Mouse (Mus musculus) adrenal gland, postnatal 0 days (tissue): ENCODE results near the gene Coil. TPM values are rescaled to one million over a fixed set of nuclear protein-coding genes. Genes with fewer than 3 reads are reported as not detected.

Source experiments
- polyA plus RNA-seq: library from polyadenylated mRNA; unstranded; fragments of >200 nt; fragmentation: Nextera tagmentation; extraction: Ambion mirVana; gene quantifications from 2 replicates; pipeline ENCODE4 v1.2.1, GENCODE M21; 2015

Coil gene
- 9.1 and 11.0 TPM in 2 replicates for polyA plus RNA-seq

GRCm38 (mm10) chr11:88970202-88970732 is at the start of gene Coil:
Gene Coil (plus strand): TSS chr11:88970252.

DNA sequence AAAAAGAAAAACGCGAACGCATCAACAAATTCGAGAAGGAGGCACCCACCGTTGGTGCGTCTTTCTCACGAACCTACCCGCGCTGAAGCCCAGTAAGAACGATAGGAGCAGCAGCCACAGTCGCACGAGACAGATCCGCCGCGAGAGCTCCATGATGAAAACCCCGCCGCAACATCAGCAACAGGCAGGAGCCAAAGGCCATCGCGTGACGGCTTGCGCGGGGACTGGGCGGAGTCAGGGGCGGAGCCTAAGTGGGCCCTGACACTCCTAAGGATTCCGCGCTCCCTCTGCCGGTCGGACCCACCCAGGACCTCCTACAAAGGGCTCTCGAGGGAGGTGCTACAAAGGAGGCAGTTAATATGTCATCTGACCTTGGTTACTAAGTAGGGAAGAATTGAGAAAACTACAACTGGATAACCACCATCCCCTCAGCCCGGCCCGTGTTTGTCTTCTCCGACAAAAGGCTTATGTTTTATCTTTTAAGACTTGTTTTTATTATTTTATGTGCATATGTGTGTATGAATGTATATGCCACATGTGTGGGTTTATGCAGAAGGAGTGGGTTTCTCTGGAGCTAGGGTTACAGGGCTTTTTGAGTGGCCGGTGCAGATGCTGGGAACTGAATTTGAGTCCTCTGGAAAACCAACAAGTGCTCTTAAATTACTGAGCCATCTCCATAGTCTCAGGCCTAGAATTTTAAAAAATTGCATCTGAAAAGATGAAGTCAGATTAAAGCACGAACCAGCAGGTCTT is 14.7 kb upstream of the Coil start, which contains the start of gene Scpep1:
Gene Scpep1, minus strand, starts transcription at position 249 of the 753 bp plus-strand sequence.

GRCm38 (mm10) chr11:88966881-88967361 is 3.1 kb upstream of the Coil start, which contains the start of gene Elobl:
Gene Elobl (minus strand): TSS chr11:88966931.

DNA sequence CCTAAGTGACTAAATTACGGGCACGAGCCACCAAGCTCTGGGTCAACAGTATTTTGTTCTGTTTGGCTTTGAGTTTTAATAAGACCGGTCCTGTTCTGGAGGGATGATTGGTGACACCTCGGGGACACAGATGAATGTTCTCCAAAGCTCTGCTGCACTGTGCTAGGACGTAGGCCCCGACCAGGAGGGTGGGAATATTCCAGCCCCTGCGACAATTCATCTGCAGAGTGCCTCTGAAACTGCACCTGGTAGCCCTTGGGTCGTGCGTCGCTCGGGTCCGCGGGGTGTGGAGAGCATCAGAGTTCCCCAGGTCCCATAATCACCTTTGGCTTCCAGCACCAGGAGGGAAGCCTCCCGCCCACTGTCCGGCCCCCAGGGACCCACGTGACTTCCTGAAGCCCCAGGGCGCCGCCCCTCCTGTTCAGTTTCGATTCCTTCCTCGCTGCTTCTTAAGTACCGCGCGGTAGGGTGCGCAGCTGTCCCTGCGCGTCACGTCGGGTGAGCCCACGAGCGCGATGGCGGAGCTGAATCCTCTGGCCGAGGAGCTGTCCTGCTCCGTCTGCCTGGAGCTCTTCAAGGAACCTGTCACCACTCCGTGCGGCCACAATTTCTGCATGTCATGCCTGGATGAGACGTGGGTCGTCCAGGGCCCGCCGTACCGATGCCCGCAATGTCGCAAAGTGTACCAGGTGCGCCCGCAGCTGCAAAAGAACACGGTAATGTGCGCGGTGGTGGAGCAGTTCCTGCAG is 29.1 kb downstream of the Coil start, which contains the start of gene Trim25:
Gene Trim25, plus strand, starts transcription at position 403 of the 749 bp plus-strand sequence.

Other genes starting within 250 kb of the Coil start
- 11.7 and 18.6 TPM in 2 replicates for gene Akap1, start 105.7 kb upstream of the Coil start, polyA plus RNA-seq
- gene Scpep1, start 14.8 kb upstream of the Coil start, polyA plus RNA-seq: 117 and 188 TPM in 2 replicates
- gene Elobl, start 3.3 kb upstream of the Coil start, polyA plus RNA-seq: 0.19 and 1.0 TPM in 2 replicates
- 24.8 and 70.0 TPM in 2 replicates for gene Trim25, start 29.1 kb downstream of the Coil start, polyA plus RNA-seq
- 4.2 TPM in 2 replicates for gene Dgke, start 96.6 kb downstream of the Coil start, polyA plus RNA-seq
- gene Gm525, start 103.6 kb downstream of the Coil start, polyA plus RNA-seq: 0.70 TPM in 1 of 2 replicates, not detected in the other